Mouse (Mus musculus) cerebellum, adult 9-10 months (tissue): Measurements from ENCODE around the gene St7.

ENCODE experiments used
- DNase-seq: peaks from one replicate; pipeline ENCODE4 v3.0.0; 2022

Gene St7

GRCm38 (mm10) chr6:17912312-17912711 lies 219.6 kb downstream of the St7 start:
- no peak for DNase-seq

- DNase-seq, result no peak
Measured at GRCm38 (mm10) chr6:17912825-17913224, 220.1 kb downstream of the St7 start.

GRCm38 (mm10) chr6:17913315-17913714 lies 220.6 kb downstream of the St7 start:
- DNase-seq, result no peak

GRCm38 (mm10) chr6:17914300-17914699 lies 221.6 kb downstream of the St7 start:
- no peak for DNase-seq

- no peak for DNase-seq
Measured at GRCm38 (mm10) chr6:17917233-17917632, 224.5 kb downstream of the St7 start.

GRCm38 (mm10) chr6:17922180-17922579 lies 229.4 kb downstream of the St7 start:
- DNase-seq, result no peak

GRCm38 (mm10) chr6:17922967-17923366 lies 230.2 kb downstream of the St7 start:
- no peak for DNase-seq

- peak; percentile 63 for DNase-seq
Measured at GRCm38 (mm10) chr6:17923370-17923769, 230.6 kb downstream of the St7 start.

- DNase-seq, result no peak
Measured at GRCm38 (mm10) chr6:17923894-17924505, 231.3 kb downstream of the St7 start.

GRCm38 (mm10) chr6:17925267-17925666 lies 232.5 kb downstream of the St7 start:
- DNase-seq, result no peak

- DNase-seq, result peak; percentile 29
Measured at GRCm38 (mm10) chr6:17927746-17928145, 235.0 kb downstream of the St7 start.

GRCm38 (mm10) chr6:17931187-17931586 lies 238.5 kb downstream of the St7 start:
- no peak for DNase-seq

GRCm38 (mm10) chr6:17931835-17932234 lies 239.1 kb downstream of the St7 start:
- no peak for DNase-seq

GRCm38 (mm10) chr6:17932806-17933205 lies 240.1 kb downstream of the St7 start:
- DNase-seq, result no peak

- no peak for DNase-seq
Measured at GRCm38 (mm10) chr6:17938631-17939346, 246.1 kb downstream of the St7 start.

- no peak for DNase-seq
Measured at GRCm38 (mm10) chr6:17941916-17942315, 249.2 kb downstream of the St7 start.

- no peak for DNase-seq
Measured at GRCm38 (mm10) chr6:17942344-17942743, 249.6 kb downstream of the St7 start.

GRCm38 (mm10) chr6:17943877-17944617 lies 251.3 kb downstream of the St7 start:
- no peak for DNase-seq

GRCm38 (mm10) chr6:17946456-17946855 lies 253.7 kb downstream of the St7 start:
- DNase-seq, result no peak

GRCm38 (mm10) chr6:17947130-17947831 lies 254.5 kb downstream of the St7 start:
- no peak for DNase-seq

- DNase-seq, result no peak
Measured at GRCm38 (mm10) chr6:17949103-17949502, 256.4 kb downstream of the St7 start.

- DNase-seq, result no peak
Measured at GRCm38 (mm10) chr6:17951779-17952178, 259.0 kb downstream of the St7 start.

GRCm38 (mm10) chr6:17963455-17963854 lies 270.7 kb downstream of the St7 start:
- no peak for DNase-seq
